Mouse (Mus musculus) telencephalon, adult 2 months (tissue): ENCODE data around the gene Slc44a5.

Source experiments
- DNase-seq: peaks from one replicate; pipeline ENCODE4 v3.0.0-alpha.2; 2011; ENCODE audit warnings: low read depth, low spot score

Slc44a5 gene

DNA sequence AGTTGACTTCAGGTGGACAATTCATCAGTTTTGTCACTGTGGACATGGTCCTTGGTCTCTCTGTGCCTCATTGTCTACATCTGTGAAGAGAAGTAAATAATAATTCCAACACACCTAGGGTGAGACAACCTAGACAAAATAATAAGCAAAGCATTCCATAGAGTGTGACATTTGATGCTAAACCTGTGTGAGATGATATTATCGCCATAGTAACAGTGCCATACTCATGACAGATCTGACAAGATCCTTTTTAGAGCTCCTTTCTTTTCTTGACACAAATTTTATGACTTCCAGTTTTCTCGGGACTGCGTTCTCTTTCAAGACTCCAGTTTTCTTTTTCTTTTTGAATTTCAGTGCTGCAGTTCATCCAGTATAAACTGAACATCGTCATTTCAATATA lies 192.6 kb downstream of the Slc44a5 start:
- no peak for DNase-seq

DNA sequence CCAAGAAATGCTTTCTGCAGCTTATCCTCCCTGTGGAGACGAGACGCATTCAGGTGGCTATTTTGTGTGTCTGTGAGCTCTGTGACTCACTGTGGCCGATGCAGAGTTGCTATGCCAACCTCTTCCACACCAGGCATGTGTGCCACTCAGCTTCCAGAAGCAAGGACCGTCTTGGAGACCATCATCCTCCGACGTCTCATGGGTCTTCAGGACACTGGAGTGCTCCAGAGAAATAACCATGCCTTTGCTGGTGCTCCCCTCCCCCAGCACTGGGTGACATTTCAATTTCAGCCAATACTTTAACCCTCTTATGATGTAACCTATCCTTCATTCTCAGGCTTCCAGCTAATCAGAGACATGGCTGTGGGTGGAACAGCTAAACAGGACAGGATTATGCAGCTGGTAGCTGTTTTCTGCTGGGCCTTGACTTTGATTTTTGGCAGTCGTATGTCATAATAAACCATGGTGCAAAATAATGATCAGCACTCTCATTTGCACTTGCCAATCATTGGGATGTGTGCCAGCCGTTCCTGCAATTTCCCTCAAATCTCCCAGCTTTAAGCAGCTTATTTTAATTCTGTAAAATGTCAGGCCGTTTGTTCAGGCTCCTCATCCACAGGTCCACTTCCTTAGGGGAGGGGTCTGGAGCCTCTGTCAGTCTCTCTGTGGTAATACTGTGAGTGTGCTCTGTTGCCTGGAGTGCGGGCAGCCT lies 198.8 kb downstream of the Slc44a5 start:
- DNase-seq, result peak; percentile 70

DNA sequence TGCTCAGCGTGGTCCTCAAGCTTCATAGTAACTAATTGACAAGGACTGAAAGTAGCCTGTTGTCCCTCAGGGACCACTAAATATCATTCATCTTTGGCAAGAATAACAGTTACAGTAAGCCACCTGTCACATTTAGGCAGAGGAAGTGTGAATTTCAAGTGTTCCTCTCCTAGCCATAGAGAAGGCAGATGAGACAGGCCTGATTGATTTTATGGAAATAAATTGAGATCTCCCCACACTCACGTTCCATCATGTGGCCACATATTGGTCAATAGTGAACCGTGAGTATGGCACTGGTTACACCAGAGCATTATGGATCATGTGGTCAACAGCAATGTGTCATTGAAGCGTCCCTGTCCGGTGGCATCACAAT lies 199.3 kb downstream of the Slc44a5 start:
- DNase-seq, result no peak

DNA sequence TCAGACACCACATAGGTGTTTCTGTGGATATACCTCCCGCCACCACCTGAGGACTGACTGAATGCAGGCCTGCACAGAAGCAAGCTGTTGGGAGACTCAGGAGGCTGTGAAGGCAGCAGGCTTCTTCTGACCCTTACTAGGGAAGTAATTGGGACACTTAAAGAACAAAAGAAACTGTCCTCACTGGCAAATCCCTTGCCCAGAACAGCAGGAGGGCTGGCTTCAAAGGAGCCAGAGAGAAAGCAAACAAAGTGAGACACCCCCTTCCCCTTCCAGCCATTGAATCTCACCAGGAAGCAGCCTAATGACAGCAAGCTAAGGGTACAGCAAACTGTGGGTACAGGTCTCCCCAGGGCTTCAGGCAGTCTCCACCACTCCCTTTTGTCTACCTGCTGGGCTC lies 200.3 kb downstream of the Slc44a5 start:
- no peak for DNase-seq

- no peak for DNase-seq
These were observed 200.8 kb downstream of the Slc44a5 start for GRCm38 (mm10) chr3:154174031-154174430.

DNA sequence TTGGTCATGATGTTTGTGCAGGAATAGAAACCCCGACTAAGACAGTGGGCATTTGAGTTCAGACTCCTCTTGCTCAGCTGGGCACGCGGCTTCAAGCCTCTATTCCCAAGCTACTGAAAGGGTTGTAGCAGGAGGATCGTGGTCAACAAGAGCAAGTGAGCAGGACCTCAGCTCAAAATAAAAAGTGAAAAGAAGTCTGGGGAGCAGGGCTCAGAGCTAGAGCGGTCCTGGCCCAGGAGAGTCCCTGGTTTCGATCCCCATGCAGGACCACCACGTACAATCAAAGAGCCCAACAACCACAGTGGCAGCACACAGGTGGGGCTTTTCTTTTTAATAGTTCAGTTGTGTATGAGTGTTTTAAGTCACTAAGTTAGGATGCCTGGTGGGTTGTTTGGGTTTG lies 201.5 kb downstream of the Slc44a5 start:
- DNase-seq, result no peak

DNA sequence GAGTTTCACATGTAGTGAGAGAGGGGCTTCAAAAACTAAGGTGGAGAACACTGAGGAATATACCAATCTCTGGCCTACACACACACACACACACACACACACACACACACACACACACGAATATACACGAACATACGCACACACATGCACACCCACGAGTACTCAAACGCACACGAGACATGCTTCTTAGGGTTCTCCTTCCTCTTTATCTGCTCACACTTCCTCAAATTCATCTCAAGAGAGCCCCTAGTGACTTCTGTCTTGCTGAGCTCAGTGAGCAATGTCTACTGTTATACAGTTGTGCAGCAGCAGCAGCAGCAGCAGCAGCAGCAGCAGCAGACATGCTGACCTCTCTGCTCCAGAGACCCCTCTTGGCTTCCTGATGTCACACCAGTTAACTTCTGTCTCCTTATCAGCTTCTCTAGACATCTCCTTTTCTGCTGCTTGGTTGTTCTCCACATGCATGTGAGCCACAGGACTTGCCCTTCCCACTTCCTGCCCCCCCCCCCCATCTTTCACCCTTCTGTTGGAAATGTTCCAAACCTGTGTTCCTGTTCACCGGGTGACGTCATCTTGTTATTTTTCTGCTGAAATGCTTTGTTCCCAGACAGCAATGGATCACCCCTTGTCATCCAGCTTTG lies 204.5 kb downstream of the Slc44a5 start:
- no peak for DNase-seq

DNA sequence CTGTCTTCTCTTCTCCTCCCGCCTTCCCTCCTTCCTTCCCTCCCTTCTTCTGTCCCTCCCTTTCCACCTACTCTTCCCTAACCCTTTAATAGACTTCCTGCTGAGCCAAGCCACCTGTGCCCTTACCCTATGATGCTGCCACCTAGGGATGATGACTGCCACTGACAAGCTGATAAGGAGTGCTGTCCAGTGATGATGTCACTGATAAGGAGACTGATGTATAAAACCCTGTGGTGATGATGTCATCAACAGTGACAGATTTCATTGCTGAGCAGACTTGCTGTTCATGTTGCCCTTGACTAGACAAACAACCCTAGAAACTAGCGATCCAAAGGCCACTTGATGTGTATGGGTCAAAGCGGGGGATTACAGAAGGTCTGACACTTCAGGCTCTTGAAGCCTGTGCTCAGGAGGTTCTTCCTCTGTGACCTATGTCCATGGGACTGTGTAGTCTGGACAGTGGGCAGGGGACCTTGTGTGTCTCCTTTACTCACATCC lies 206.2 kb downstream of the Slc44a5 start:
- DNase-seq, result no peak

- no peak for DNase-seq
These were observed 209.8 kb downstream of the Slc44a5 start for GRCm38 (mm10) chr3:154182987-154183386.

GRCm38 (mm10) chr3:154183957-154184356 lies 210.7 kb downstream of the Slc44a5 start:
- DNase-seq, result peak; percentile 26

- DNase-seq, result peak; percentile 15
These were observed 215.4 kb downstream of the Slc44a5 start for GRCm38 (mm10) chr3:154188668-154189067.

GRCm38 (mm10) chr3:154192328-154193030 lies 219.2 kb downstream of the Slc44a5 start:
- DNase-seq, result no peak

- DNase-seq, result no peak
These were observed 220.1 kb downstream of the Slc44a5 start for GRCm38 (mm10) chr3:154193189-154193840.

DNA sequence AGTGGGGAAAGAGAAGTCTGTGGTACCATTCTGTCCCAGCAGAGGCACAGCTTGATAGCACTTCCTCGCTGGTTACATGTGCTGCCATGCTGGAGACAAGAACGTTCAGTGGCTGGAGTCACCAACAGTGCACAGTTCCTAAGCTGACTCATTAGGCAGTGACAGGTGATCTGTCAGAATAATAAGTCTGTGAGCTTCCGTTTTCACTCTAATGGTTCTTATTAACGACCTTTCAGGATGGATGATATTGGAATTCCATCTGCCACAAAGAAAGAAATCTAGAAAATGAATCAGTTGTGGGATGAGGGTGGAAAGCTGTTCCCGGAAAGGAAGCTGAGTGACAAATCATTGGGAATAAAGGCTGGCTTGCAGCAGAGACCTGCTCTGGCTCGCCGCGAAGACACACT lies 227.2 kb downstream of the Slc44a5 start:
- no peak for DNase-seq

DNA sequence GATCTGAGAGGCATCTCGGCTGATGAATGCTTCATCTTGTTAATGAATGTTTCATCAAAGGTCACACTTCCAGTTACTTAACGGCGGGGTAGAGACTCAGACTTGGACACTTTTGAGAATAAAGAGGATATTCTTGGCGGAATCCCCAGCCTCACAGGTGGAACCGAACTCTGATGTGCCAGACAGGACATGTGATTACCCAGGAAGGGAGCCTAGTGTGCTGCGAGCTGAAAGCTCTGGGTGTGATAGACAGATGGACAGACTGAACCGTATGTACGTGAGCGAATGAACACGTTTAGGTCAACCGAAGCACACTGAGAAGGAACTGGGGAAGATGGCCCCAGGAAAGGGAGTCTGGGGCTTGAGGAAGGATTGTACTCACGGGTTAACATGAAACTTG lies 228.6 kb downstream of the Slc44a5 start:
- DNase-seq, result no peak

- DNase-seq, result no peak
These were observed 229.1 kb downstream of the Slc44a5 start for GRCm38 (mm10) chr3:154202383-154202782.

DNA sequence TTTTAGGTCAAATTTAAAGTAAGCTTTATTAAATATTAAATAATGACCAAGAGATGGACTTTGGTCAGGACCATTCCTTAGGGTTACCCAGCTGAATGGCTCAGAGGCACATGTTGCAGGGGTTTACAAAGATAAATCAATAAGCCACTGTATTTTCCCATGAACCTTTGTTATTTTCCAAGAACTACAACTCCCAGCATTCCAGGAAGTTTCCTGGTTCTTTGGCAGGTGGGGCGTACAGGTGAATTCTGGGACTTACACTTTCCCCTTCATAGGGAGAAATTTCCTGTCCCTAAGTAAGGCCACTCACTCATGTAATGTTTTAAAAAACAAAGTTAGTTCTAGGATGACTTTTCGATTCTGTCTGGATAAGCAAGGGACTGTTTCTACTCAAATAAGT lies 235.2 kb downstream of the Slc44a5 start:
- DNase-seq, result no peak

DNA sequence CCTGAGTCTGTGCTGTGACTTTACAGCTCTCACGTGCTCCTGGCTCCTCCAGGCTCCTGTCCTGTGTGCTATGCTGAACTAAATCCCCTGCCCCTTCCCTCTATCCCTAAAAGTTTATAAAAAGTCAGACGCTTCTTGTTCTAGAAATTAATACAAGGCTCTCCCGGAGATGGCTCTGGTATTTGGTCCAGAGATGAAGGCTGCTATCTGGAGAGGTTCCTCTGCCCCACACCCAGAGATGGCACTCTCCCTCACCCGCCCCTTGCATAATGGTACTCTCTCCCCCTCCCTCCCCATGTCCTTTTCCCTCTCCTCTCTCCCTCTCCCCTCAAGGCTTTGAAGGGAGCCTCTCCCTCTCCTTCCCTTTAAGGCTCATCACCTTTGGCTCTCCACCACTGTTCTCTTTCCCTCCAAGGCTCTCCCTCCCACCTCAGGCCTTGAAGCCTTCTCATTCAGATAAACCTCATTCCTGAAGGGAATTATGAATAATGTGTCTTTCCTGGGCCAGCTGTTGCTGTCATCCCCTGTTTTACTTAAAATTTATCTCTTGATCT lies 236.0 kb downstream of the Slc44a5 start:
- no peak for DNase-seq

DNA sequence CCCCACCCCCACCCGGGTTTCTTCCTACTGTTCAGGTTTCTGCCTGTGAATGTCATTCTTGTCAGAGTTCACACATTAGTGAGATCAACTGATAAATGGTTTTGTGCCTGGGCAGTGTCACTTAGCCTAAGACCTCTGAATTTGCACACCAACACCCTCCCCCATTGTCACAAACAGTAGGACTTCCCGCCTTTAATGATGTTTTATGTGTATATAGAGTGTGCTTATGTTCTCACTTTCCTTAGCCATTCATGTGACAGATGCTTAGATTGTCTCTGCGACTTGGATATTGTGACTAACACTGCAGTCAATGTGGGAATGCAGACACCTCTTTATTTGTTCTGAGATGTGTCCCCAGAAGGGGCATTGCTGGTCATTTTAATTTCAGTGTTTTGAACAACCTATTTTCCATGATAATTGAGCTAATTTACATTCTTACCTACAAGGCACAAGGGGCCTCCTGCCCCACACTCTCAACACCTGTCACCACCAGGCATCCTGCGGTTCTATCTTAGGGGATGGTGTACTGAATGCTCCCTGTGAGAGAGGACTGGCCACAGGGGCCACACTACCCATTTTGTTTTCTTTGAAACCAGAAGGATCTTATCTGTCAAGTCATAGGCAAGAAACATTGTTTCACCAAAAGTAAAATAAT lies 236.7 kb downstream of the Slc44a5 start:
- no peak for DNase-seq

DNA sequence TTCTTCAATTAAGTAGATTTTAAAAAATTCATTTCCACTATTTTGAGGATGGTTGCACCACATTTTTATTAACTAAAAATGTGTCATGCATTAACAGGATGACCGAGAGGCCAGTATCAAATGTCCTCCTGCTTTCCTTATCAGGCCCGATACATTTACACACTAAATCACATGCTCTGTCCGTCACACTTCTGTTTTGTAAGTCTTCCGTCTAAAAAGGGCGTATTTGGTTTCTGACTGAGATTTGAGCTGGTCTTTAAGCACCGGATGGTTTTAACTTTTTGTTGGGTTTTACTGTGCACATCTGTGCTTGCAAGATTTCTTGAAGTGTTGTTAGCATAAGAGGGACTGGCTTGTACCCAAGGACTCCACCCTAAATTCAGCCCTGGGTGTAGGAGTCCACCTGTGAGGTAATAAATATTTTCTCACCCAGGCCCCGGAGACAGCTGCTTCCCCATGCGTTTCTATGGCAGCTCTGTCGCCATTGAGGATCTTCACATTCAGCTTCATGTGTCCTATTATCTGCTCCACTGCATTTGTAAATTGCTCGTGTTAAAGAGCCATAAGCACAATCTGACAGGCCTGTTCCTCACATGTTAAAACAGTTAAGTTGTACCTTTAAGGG lies 237.3 kb downstream of the Slc44a5 start:
- DNase-seq, result no peak

DNA sequence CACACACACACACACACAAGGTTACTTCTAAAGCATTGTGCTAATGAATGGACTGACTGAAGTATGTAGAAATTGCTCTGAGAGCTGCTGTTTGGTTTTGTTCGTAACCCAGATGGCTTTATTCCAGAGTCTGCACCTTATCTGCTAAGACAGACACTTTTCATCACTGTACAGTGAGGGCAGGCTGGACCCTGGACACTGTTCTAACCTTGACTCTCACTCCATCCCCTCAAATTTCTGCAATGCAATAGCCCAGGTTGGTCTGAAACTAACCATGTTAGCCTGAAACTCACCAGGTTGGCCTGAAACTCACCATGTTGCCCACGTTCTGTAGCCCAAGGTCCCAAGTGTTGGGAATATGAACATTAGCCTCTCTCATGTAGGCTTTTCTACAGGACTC lies 239.3 kb downstream of the Slc44a5 start:
- DNase-seq, result no peak
